Mouse (Mus musculus): ENCODE results near the gene Epn3.

Epn3 gene

DNA sequence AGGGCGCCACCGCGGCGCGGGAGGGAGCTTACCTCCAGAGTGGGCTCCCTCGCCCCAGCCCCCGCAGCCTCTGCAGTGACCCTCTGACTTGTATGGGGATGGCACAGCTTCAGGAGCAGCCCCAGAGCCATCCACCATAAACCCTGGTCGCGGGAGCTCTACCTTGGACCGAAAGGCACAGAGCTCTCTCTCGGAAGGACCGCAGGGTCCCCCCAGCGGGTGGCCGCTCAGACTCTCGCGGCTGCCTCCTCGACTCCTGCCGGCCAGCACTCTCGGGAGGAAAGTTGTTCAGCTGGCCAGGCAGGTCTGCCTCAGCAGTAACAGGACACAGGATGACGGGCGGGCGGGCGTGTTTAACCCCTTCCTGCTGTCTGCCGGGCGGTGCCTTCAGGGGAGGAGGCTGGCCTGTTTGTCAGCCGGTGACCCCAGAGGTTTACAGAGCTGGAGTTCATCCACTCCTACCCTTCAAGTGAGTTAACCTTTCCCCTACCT is at the start of gene Epn3:
Gene Epn3 (minus strand): TSS at position 314 of the 492 bp plus-strand sequence.
- peak; percentile 70 for DNase-seq

DNA sequence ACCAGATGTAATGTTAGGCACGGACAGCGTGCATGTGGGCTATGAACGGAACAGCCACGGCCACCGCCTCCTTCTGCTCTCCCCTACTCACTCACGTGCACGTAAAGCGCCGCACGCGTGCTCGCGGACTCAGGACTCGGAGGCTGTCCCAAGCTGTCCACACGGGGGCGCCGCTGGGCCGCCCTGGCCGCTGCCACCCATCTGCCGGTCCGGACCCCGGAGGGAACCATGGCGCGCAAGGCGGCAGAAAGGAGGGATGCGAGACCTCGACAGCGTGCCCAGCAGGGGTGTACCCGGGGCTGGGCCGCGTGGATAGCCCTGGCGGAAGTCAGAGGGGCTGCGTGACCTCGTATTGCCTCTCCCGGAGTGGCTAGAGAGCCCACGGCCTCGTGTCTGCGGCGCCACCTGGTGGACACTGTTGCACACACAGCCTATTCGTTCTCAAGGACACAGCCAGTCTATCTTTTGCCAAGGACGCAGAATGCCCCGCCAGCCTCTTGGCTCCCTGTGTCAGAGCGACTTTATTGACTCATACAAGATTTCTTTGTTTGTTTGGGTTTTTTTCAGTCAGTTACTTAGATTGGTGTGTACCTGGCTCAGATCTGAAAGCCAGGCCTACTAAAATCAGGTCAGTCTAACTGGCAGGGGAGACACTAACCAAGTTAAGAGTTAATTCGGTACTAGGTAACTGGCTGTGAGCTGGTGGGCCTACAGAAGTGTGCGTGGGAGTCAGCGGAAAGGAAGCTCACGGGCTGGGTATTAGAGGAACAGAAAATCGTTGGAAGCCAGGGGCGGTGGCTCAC is 49.3 kb upstream of the Epn3 start, which contains the start of gene Rsad1:
Gene Rsad1 (minus strand): TSS at position 368 of the 803 bp plus-strand sequence.
- peak; percentile 93 for DNase-seq

DNA sequence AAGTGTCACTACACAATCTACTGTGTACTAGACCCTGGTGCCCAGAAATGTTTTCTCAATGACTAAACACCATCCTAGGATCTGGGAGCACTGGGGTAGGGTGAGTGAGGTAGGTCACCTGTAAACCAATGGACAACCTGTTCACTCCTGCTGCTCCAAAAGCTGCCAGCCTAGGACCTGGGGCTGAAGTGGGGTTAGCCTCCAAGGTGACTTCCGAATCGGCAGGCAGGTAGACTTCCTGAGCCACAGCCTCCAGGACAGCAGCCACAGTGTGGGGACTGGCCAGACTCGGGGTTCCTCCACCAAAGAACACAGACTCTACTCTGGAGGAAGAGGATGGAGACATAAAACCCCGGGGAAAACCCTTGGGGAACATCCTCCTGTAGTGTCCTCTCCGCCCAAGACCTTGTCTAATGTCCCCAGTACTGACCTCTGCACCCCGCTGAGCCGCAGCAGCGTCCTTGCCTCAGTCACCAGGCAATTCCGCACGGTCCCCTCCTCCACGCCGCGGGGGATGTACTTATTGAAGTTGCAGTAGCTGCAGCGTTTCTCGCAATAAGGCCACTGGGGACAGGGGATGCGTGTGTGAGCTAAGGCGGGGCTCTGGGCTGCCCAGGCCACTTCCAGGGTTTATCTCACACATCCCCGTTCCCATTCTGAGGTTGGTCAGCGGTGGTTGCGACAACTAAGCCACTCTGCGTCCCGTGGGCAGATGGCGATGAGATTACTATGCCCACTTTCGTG is 48.4 kb upstream of the Epn3 start:
- DNase-seq, result peak; percentile 52

GRCm38 (mm10) chr11:94547271-94547670 is 47.5 kb upstream of the Epn3 start:
- DNase-seq, result no peak

DNA sequence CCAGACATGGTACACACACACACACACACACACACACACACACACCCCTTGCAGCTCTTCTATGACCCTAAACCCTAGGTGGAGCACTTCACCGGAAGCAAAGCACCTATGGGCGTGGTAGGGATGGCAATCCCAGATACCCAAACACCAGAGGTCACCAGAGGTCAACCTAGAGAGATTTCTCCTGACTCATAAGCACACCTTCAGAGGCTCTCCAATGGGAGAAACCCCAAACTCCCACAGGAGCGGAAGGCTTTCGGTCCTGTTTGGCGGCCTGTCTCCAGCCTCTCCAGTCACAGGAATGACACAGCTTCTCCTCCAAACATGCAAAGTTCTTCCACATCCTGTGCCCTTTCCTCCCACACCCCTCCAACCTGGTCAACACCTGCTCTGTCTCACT is 46.6 kb upstream of the Epn3 start:
- DNase-seq, result no peak

- DNase-seq, result peak; percentile 41
Observed at GRCm38 (mm10) chr11:94544422-94544821, 44.6 kb upstream of the Epn3 start.

- peak; percentile 77 for DNase-seq
Observed at GRCm38 (mm10) chr11:94543932-94544331, 44.2 kb upstream of the Epn3 start.

DNA sequence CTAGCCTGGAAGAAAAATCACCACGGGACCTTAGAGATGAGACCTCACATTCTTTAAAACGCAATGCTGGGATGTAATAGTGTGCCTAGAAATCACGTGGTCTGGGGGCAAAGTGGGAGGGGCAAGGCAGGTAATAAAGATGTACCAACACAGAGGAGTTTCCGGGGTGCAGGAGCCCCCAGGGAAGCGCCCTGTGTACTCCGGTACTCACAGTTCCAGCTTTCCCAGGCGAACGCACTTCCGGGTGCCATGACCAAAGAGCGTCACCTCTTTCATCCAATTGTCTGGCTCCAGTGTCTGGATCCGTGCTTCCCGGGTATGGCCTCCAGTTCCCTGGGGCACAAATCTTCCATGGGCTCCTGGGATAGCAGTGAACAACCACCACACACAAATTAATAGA is 43.6 kb upstream of the Epn3 start:
- DNase-seq, result no peak

- no peak for DNase-seq
Observed at GRCm38 (mm10) chr11:94542400-94542799, 42.6 kb upstream of the Epn3 start.

- no peak for DNase-seq
Observed at GRCm38 (mm10) chr11:94539761-94540160, 40.0 kb upstream of the Epn3 start.

GRCm38 (mm10) chr11:94538733-94539292 is 39.0 kb upstream of the Epn3 start:
- no peak for DNase-seq

GRCm38 (mm10) chr11:94533171-94533570 is 33.4 kb upstream of the Epn3 start:
- DNase-seq, result no peak

DNA sequence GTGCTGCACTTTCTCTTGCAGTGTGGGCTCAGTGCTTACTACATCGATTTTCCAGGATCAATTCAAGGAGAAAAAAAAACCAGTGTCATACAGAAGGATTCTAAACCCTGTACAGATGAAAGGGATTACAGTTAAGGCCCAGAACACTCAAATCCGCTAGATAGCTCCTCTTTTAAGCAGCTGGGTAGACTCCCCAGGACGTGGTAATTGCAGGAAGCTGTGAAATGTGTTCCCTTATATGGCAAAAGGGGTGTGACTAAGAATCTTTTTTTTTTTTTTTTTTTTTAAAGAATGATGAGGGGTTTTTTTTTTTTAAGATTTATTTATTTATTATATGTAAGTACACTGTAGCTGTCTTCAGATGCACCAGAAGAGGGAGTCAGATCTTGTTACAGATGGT is 29.1 kb upstream of the Epn3 start:
- DNase-seq, result no peak

DNA sequence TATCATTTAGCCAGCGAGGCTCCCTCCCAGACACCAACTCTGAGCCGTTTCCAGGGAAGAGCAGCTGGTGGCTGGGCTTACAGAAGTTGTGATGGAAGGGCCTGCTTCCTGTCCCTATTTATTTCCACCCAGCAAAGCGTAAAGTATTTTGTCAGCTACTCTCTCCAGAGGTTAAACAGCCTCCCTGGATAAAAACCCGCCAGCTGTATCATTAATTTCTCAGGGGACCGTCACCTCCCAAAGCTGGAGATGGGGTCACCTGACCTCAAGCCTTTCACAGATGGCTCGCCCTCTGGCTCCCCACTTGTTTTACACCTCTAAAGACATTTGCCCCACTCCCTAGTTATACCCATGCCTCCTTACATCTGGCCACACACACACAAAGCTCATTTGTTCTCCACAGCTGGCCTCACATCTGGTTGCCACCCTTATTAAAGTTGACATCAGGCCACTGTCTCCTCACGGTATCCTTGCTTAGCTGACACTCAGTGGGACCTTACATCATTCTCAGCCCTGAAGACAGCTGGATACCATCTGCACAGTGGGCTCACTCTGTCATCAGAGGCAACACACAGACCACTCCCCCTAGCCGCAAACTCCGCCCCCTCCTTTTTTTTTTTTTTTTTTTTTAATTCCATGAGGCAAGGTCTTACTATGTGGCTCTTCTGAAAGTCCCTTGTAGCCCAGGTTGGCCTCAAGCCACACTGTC is 26.6 kb upstream of the Epn3 start:
- DNase-seq, result peak; percentile 63

- DNase-seq, result peak; percentile 88
Observed at GRCm38 (mm10) chr11:94521219-94521843, 21.6 kb upstream of the Epn3 start, which contains the start of gene Mycbpap. Gene Mycbpap (minus strand): TSS chr11:94521742.

DNA sequence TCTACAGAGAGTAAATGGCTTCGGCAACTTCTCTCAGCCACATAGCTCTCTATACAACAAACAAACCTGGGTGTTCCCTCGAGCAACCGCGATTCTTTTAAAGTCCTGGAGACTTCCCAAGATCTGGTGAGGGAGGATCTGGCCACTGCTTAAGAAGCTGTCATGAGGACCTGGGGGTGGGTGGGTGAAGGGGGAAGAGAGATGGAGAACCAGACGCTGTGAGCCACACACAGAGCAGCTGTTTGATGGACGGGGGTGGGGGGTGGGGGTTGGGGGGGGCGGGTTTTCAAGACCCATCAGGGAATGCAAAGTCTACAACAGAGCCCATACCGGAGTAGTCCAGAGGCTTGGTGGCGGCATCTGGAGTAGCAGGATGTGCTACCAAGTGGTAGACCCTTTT is 13.7 kb upstream of the Epn3 start:
- no peak for DNase-seq

GRCm38 (mm10) chr11:94508976-94509375 is 9.2 kb upstream of the Epn3 start:
- DNase-seq, result no peak

DNA sequence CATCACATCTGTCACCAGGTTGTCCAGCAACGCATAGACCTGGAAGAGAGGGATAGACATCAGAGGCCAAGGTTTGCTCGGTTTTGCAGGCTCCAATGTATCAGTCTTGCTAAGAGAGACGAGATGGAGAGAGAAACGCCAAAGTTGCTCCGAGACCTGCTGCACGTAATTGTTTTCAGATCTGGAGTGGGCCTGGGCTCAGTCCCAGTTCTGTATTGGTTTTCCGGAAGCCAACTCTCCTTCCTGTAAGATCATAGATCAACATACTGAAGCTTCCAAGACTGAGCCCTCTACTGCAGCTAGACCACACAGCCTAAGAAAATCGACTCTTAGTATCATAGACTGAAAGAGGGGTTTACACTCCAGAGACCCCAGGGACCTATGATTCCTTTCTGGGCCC is 1.7 kb upstream of the Epn3 start:
- no peak for DNase-seq

GRCm38 (mm10) chr11:94500362-94500761 is 588 bp upstream of the Epn3 start:
- DNase-seq, result no peak

DNA sequence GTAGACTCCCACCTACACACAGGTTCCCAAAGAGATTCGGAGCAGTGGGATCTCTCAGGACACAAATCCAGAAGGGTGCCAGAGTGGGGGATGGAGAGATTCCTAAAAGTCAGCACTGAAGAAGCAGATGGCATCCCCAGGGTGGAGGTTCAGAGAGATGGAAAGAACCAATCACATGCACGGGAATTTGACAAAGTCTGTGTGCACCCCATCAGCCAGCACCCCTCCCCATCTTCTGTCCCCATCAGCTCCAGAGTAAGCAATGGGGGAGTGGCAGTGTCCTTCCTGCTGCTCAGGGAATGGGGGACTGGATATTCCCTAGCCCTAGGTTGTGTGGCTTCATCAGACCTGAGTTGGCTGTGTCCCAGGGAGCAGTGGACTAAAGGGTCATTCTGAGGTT is 739 bp downstream of the Epn3 start:
- DNase-seq, result no peak

DNA sequence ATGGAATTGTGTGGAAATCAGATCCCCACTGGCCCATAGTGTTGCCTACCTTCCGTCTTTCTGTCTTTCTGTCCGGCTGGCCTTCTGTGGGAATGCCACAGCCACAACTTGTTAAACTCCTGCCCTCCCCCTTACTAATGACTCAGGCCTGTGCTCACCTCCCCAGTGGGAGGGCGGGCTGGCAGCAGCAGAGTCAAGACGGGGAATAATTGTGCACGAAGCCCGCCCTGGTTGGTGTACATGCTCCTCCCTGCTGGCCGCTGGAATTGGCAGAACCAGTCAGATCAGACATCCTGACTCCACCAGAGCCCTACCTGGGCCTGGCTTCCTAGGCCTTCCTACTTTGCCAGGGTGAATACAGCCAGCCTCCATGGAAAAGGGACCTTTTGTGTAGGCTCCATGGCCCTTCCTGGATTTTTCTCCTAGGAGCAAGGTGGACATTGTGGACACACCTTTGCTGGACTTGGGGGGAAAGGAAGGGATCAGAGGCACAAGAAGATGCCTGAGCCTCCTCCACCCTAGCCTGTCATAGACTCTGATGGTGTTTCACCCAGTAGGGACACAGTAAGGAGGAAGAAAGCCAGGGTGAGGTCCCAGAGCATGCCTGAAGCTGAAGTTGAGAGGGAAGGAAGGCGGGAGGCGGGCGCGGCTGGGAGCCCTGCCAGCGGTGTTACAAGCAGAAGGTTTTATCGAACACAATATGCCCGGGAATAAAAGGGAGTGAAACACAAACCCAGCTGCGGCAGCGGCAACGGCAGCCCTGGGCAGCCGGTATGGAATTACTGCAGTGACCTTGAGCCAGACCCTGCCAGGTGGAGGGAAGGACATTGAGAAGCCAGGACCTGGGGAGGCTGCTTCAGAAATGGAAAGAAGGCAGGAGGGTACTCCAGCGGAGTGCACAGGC is 1.4 kb downstream of the Epn3 start:
- peak; percentile 32 for DNase-seq

Measured in embryo, embryonic 11 days (tissue).